Comparison of ENCODE assay signal across 8 mouse cellular contexts in the genomic region with DNA sequence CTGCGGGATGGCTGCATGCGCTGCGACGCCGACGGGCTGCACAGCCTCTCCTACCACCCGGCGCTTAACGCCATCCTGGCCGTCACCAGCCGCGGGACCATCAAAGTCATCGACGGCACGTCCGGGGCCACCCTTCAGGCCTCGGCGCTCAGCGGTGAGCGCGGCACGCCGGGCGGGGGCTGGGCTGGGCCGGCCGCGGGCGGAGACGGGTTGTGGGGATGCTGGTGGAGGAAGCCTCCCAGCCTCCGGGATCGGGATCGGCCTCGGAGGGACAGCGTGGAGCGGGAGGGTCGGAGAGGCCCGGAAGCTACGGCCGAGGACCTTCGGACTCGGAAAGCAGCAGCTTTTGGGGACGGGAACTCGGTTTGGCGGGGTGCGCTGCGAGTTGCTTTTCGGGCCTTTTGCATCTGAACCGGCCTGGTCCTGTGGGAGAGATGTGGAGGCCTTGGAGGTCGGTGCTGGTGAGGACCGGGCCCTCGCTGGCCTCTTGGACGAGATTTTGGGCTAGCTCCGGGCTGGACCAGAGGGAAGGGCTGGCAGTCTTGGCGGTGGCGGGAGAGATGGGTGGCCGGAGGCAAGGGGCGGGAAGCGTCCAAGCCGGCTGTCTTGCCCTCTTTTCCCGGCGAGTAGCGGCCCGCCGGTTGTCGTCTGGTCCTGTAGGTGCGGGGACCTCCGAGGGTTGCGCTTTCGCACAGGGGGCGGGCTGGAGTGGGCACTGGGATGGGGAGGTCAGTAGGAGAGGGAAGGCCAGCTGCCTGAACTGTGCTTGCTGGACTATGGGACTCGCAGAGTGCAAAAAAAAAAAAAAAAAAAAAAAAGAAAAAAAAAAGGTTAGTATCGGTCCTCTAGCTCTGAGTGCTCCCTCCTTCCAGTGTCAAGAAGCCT. TPM values are rescaled to one million over a fixed set of nuclear protein-coding genes. Genes with fewer than 3 reads are reported as not detected.
DNase-seq lines count a peak whose midpoint lies in the region; ATAC-seq and TF ChIP-seq lines count a peak whose summit lies in the region.

No protein-coding gene starts in this region.

- H3K9ac ChIP-seq in kidney, embryonic 15.5 days = peak overlapping the region; percentile 91
- H3K9ac ChIP-seq in ES-Bruce4 (ENCODE audit: low read depth, poor library complexity, severe bottlenecking) = peak overlapping the region; percentile 89
- H3K9ac ChIP-seq in limb, embryonic 14.5 days (ENCODE audit: low read depth, low read length, severe bottlenecking) = peak overlapping the region; percentile 96
- H3K9ac ChIP-seq in midbrain, embryonic 14.5 days (replicated peaks; ENCODE audit: low read length) = peak overlapping the region; percentile 97

- peak; percentile 68 for ATAC-seq in kidney, embryonic 15.5 days (replicated peaks; ENCODE audit: low FRiP score)
- ATAC-seq in limb, embryonic 14.5 days (ENCODE audit: low FRiP score, low read depth) = peak; percentile 21
- ATAC-seq in midbrain, embryonic 14.5 days (ENCODE audit: low FRiP score, low TSS enrichment) = no peak; the same call in 1 of the 2 replicates

- H3K9me3 ChIP-seq in kidney, embryonic 15.5 days (replicated peaks) = no peaks in the 10 kb centered on the region
- H3K9me3 ChIP-seq in ES-Bruce4 (replicated peaks; ENCODE audit: control insufficient read depth, insufficient read depth, low read length, poor library complexity, severe bottlenecking) = no peaks in the 10 kb centered on the region
- H3K9me3 ChIP-seq in limb, embryonic 14.5 days (ENCODE audit: control insufficient read depth, low read length) = no peaks in the 10 kb centered on the region
- no peaks in the 10 kb centered on the region for H3K9me3 ChIP-seq in midbrain, embryonic 14.5 days (ENCODE audit: control insufficient read depth, low read length)

- peak overlapping the region; percentile 90 for H3K4me3 ChIP-seq in kidney, embryonic 15.5 days (replicated peaks)
- peak overlapping the region; percentile 90 for H3K4me3 ChIP-seq in ES-Bruce4 (ENCODE audit: low read depth, low read length)
- peak overlapping the region; percentile 79 for H3K4me3 ChIP-seq in limb, embryonic 14.5 days (replicated peaks; ENCODE audit: low read length)
- peak overlapping the region; percentile 95 for H3K4me3 ChIP-seq in midbrain, embryonic 14.5 days (replicated peaks; ENCODE audit: low read depth, low read length)

- TF ChIP-seq POLR2A in ES-Bruce4 (IDR thresholded peaks at IDR 0.05; ENCODE audit: insufficient read depth, low read length) = no peak
- TF ChIP-seq POLR2A in limb, embryonic 14.5 days (IDR thresholded peaks at IDR 0.05; ENCODE audit: borderline replicate concordance, extremely low read depth, insufficient read depth, insufficient read length) = no peak

- H3K27me3 ChIP-seq in kidney, embryonic 15.5 days = no peaks in the 10 kb centered on the region
- no peaks in the 10 kb centered on the region for H3K27me3 ChIP-seq in ES-Bruce4 (ENCODE audit: control insufficient read depth, insufficient read depth, low read length, poor library complexity, severe bottlenecking)
- no peaks in the 10 kb centered on the region for H3K27me3 ChIP-seq in limb, embryonic 14.5 days (ENCODE audit: control insufficient read depth, insufficient read depth, low read length)
- no peaks in the 10 kb centered on the region for H3K27me3 ChIP-seq in midbrain, embryonic 14.5 days (ENCODE audit: control insufficient read depth, insufficient read depth, low read length)

- DNase-seq in kidney, postnatal 14 days = no peak
- peak; percentile 44 for DNase-seq in embryo, embryonic 11 days
- DNase-seq in gastrocnemius, postnatal 4 days (ENCODE audit: low spot score in 2 of 2) = peak; percentile 64 to 74
- DNase-seq in limb, embryonic 14.5 days (ENCODE audit: low spot score) = no peak
- no peak for DNase-seq in midbrain, embryonic 14.5 days
- no peak for DNase-seq in T-cell, adult 2 months (ENCODE audit: low spot score)

- TF ChIP-seq EP300 in ES-Bruce4 (IDR thresholded peaks at IDR 0.05; ENCODE audit: insufficient read depth, low read depth, low read length) = no peak

- no peaks in the 10 kb centered on the region for H3K36me3 ChIP-seq in kidney, embryonic 15.5 days
- H3K36me3 ChIP-seq in ES-Bruce4 (ENCODE audit: control insufficient read depth, insufficient read depth, low read length, poor library complexity, severe bottlenecking) = no peaks in the 10 kb centered on the region
- H3K36me3 ChIP-seq in limb, embryonic 14.5 days (ENCODE audit: control insufficient read depth, insufficient read depth, low read length) = no peaks in the 10 kb centered on the region
- no peaks in the 10 kb centered on the region for H3K36me3 ChIP-seq in midbrain, embryonic 14.5 days (ENCODE audit: control insufficient read depth, insufficient read depth, low read length)

- peak overlapping the region; percentile 80 for H3K4me2 ChIP-seq in kidney, embryonic 15.5 days
- peak overlapping the region; percentile 68 for H3K4me2 ChIP-seq in limb, embryonic 14.5 days (replicated peaks; ENCODE audit: low read depth, low read length, severe bottlenecking)
- H3K4me2 ChIP-seq in midbrain, embryonic 14.5 days (ENCODE audit: low read length) = peak overlapping the region; percentile 89

- peak overlapping the region; percentile 98 for H3K27ac ChIP-seq in kidney, embryonic 15.5 days
- peak overlapping the region; percentile 39 for H3K27ac ChIP-seq in ES-Bruce4 (ENCODE audit: insufficient read depth, low read length)
- H3K27ac ChIP-seq in limb, embryonic 14.5 days (replicated peaks; ENCODE audit: low read depth, low read length) = peak overlapping the region; percentile 94
- peak overlapping the region; percentile 98 for H3K27ac ChIP-seq in midbrain, embryonic 14.5 days (replicated peaks; ENCODE audit: low read depth, low read length)

- H3K4me1 ChIP-seq in kidney, embryonic 15.5 days = peaks cover 20% of the 10 kb centered on the region
- H3K4me1 ChIP-seq in ES-Bruce4 (ENCODE audit: control insufficient read depth, insufficient read depth, low read length) = no peaks in the 10 kb centered on the region
- H3K4me1 ChIP-seq in limb, embryonic 14.5 days (ENCODE audit: control insufficient read depth, insufficient read depth, low read length) = peaks cover 23% of the 10 kb centered on the region
- H3K4me1 ChIP-seq in midbrain, embryonic 14.5 days (ENCODE audit: control insufficient read depth, insufficient read depth, low read length) = peaks cover 18% of the 10 kb centered on the region

- no peak for TF ChIP-seq CTCF in ES-Bruce4 (IDR thresholded peaks at IDR 0.05; ENCODE audit: low read depth, low read length)

- under 1% methylated on average over 71 of the region's 72 CpGs for WGBS in kidney, embryonic 15.5 days
- WGBS in limb, embryonic 14.5 days = under 1% methylated on average over 67 of the region's 72 CpGs
- WGBS in midbrain, embryonic 14.5 days = under 1% methylated on average over 72 of the region's 72 CpGs

RNA-seq across cellular contexts. Expression of gene Birc6, which starts 0.8 kb away (rescaled TPM):
- polyA plus RNA-seq in kidney, embryonic 15.5 days (2015; fragmentation: Nextera tagmentation; extraction: Ambion mirVana) = 89.3 and 97.7 TPM in 2 replicates
- polyA plus RNA-seq in ES-Bruce4 (2011; ENCODE audit: insufficient read depth, insufficient read length, low read depth, missing spikeins) = 123 and 132 TPM in 2 replicates
- total RNA-seq in gastrocnemius, postnatal 4 days (2021) = 10 to 100 TPM; 97.9 to 98.0 TPM
- polyA plus RNA-seq in limb, embryonic 14.5 days (2012; rRNA removed) = 96.5 and 119 TPM in 2 replicates
- 87.3 and 98.7 TPM in 2 replicates for polyA plus RNA-seq in limb, embryonic 14.5 days (2014; fragmentation: Nextera tagmentation; extraction: Ambion mirVana)
- polyA plus RNA-seq in midbrain, embryonic 14.5 days (2014; fragmentation: Nextera tagmentation; extraction: Ambion mirVana) = 111 and 116 TPM in 2 replicates

RNA-seq across cellular contexts. Expression of gene Yipf4, which starts 39.6 kb away (rescaled TPM):
- polyA plus RNA-seq in kidney, embryonic 15.5 days (2015; fragmentation: Nextera tagmentation; extraction: Ambion mirVana) = 55.3 and 70.1 TPM in 2 replicates
- 82.5 and 128 TPM in 2 replicates for polyA plus RNA-seq in ES-Bruce4 (2011; ENCODE audit: insufficient read depth, insufficient read length, low read depth, missing spikeins)
- total RNA-seq in gastrocnemius, postnatal 4 days (2021) = 10 to 100 TPM; 43.4 to 46.1 TPM
- 35.5 and 36.9 TPM in 2 replicates for polyA plus RNA-seq in limb, embryonic 14.5 days (2012; rRNA removed)
- polyA plus RNA-seq in limb, embryonic 14.5 days (2014; fragmentation: Nextera tagmentation; extraction: Ambion mirVana) = 72.0 and 73.1 TPM in 2 replicates
- 57.8 and 65.4 TPM in 2 replicates for polyA plus RNA-seq in midbrain, embryonic 14.5 days (2014; fragmentation: Nextera tagmentation; extraction: Ambion mirVana)

Comparison
In these comparisons a context has a peak if more than half of its experiments do, and no peak if none do; other contexts are left out.
1. H3K27ac ChIP-seq: peak in every context shown above with its lines; median percentile 98 in kidney, embryonic 15.5 days; 98 in midbrain, embryonic 14.5 days; 94 in limb, embryonic 14.5 days; 39 in ES-Bruce4.
2. DNase-seq: peak in embryo, embryonic 11 days (single experiment) and gastrocnemius, postnatal 4 days (2 of 2); none in kidney, postnatal 14 days (single experiment), limb, embryonic 14.5 days (single experiment), midbrain, embryonic 14.5 days (single experiment) and T-cell, adult 2 months (single experiment).
3. Peak in every context shown above with its lines, with median percentiles within 50 percentile points of each other: H3K4me2 ChIP-seq, H3K4me3 ChIP-seq and H3K9ac ChIP-seq.